Mouse (Mus musculus): ENCODE data around the gene Olfr1394. TPM values are rescaled to one million over a fixed set of nuclear protein-coding genes. Genes with fewer than 3 reads are reported as not detected.
"Not testable (repeated sequence)": the region's sequence is repeated elsewhere in the genome, so short reads cannot be mapped to it uniquely, and the experiment has no call there.

The Olfr1394 gene
- polyA plus RNA-seq, 1 experiment from 2014 or later, result not detected

GRCm38 (mm10) chr11:49194771-49195170, 40.6 kb downstream of the Olfr1394 start:
- WGBS, result 92% methylated on average over 9 of the region's 9 CpGs
- not testable (repeated sequence) for H3K9ac ChIP-seq; H3K36me3 ChIP-seq; H3K4me2 ChIP-seq; H3K9me3 ChIP-seq (replicated peaks); H3K27me3 ChIP-seq; H3K4me3 ChIP-seq (replicated peaks); ATAC-seq (replicated peaks; ENCODE audit: low FRiP score); H3K27ac ChIP-seq; H3K4me1 ChIP-seq

GRCm38 (mm10) chr11:49195819-49196322, 41.7 kb downstream of the Olfr1394 start:
- Histone ChIP-seq H3K4me2 (no peak overlapping the region), H3K4me1 (no peaks in the 10 kb centered on the region), H3K9me3 (replicated peaks) (no peaks in the 10 kb centered on the region), H3K36me3 (no peaks in the 10 kb centered on the region), H3K27ac (0 out of 2 replicates have a peak overlapping the region, but pooled peaks have one; percentile 13), H3K9ac (no peak overlapping the region), H3K27me3 (no peaks in the 10 kb centered on the region), H3K4me3 (replicated peaks) (no peak overlapping the region)
- WGBS, result 72% methylated on average over 7 of the region's 7 CpGs
- no peak for ATAC-seq (replicated peaks; ENCODE audit: low FRiP score)

- Histone ChIP-seq H3K4me3 (replicated peaks) (no peak overlapping the region), H3K27me3 (no peaks in the 10 kb centered on the region), H3K4me1 (peaks cover 16% of the 10 kb centered on the region), H3K4me2 (no peak overlapping the region), H3K9me3 (replicated peaks) (no peaks in the 10 kb centered on the region), H3K9ac (no peak overlapping the region), H3K36me3 (no peaks in the 10 kb centered on the region), H3K27ac (no peak overlapping the region)
- no peak for ATAC-seq (replicated peaks; ENCODE audit: low FRiP score)
Observed at GRCm38 (mm10) chr11:49200666-49201065, 46.5 kb downstream of the Olfr1394 start.

- Histone ChIP-seq H3K9ac (no peak overlapping the region), H3K36me3 (no peaks in the 10 kb centered on the region), H3K4me1 (peaks cover 16% of the 10 kb centered on the region), H3K27ac (no peak overlapping the region), H3K4me2 (no peak overlapping the region), H3K4me3 (replicated peaks) (no peak overlapping the region), H3K27me3 (no peaks in the 10 kb centered on the region), H3K9me3 (replicated peaks) (no peaks in the 10 kb centered on the region)
- no peak for ATAC-seq (replicated peaks; ENCODE audit: low FRiP score)
Observed at GRCm38 (mm10) chr11:49201142-49201541, 47.0 kb downstream of the Olfr1394 start.

GRCm38 (mm10) chr11:49202071-49202470, 47.9 kb downstream of the Olfr1394 start:
- Histone ChIP-seq H3K36me3 (peaks cover 9% of the 10 kb centered on the region), H3K4me3 (replicated peaks) (peak overlapping the region; percentile 88), H3K9me3 (replicated peaks) (no peaks in the 10 kb centered on the region), H3K4me2 (peak overlapping the region; percentile 70), H3K4me1 (peaks cover 16% of the 10 kb centered on the region), H3K9ac (peak overlapping the region; percentile 97), H3K27me3 (no peaks in the 10 kb centered on the region), H3K27ac (peak overlapping the region; percentile 100)
- 53% methylated on average over 2 of the region's 2 CpGs for WGBS
- ATAC-seq (replicated peaks; ENCODE audit: low FRiP score), result no peak; the same call in 1 of the 2 replicates

- H3K36me3 ChIP-seq, result peaks cover 13% of the 10 kb centered on the region
- H3K27me3 ChIP-seq, result no peaks in the 10 kb centered on the region
- 1% methylated on average over 10 of the region's 10 CpGs for WGBS
- ATAC-seq (replicated peaks; ENCODE audit: low FRiP score), result peak; percentile 40
- H3K9me3 ChIP-seq (replicated peaks), result no peaks in the 10 kb centered on the region
- peak overlapping the region; percentile 88 for H3K4me3 ChIP-seq (replicated peaks)
- H3K9ac ChIP-seq, result peak overlapping the region; percentile 97
- peak overlapping the region; percentile 100 for H3K27ac ChIP-seq
- H3K4me2 ChIP-seq, result peak overlapping the region; percentile 70
- H3K4me1 ChIP-seq, result peaks cover 16% of the 10 kb centered on the region
Observed at GRCm38 (mm10) chr11:49202523-49203061, 48.4 kb downstream of the Olfr1394 start.

- Histone ChIP-seq H3K4me3 (replicated peaks) (peak within 1 kb of the TSS; percentile 88), H3K4me1 (peaks cover 16% of the 10 kb centered on the region), H3K27ac (peak within 1 kb of the TSS; percentile 100), H3K9me3 (replicated peaks) (no peaks in the 10 kb centered on the region), H3K9ac (peak within 1 kb of the TSS; percentile 97), H3K27me3 (no peaks in the 10 kb centered on the region), H3K36me3 (peaks cover 16% of the 10 kb centered on the region), H3K4me2 (peak within 1 kb of the TSS; percentile 70)
- WGBS, result under 1% methylated on average over 46 of the region's 47 CpGs
- peak; percentile 92 for ATAC-seq (replicated peaks; ENCODE audit: low FRiP score)
Observed at GRCm38 (mm10) chr11:49203129-49203768, 49.1 kb downstream of the Olfr1394 start, which contains the start of gene Zfp62. Gene Zfp62, plus strand, starts transcription at chr11:49203292.

- Histone ChIP-seq H3K36me3 (peaks cover 16% of the 10 kb centered on the region), H3K4me1 (peaks cover 16% of the 10 kb centered on the region), H3K4me3 (replicated peaks) (peak overlapping the region; percentile 88), H3K9me3 (replicated peaks) (no peaks in the 10 kb centered on the region), H3K27ac (peak overlapping the region; percentile 100), H3K9ac (peak overlapping the region; percentile 97), H3K27me3 (no peaks in the 10 kb centered on the region), H3K4me2 (peak overlapping the region; percentile 70)
- WGBS, result under 1% methylated on average over 24 of the region's 24 CpGs
- peak; percentile 83 for ATAC-seq (replicated peaks; ENCODE audit: low FRiP score)
Observed at GRCm38 (mm10) chr11:49203771-49204497, 49.8 kb downstream of the Olfr1394 start.

GRCm38 (mm10) chr11:49205080-49205590, 51.0 kb downstream of the Olfr1394 start:
- Histone ChIP-seq H3K9me3 (replicated peaks) (no peaks in the 10 kb centered on the region), H3K4me1 (peaks cover 16% of the 10 kb centered on the region), H3K27ac (no peak overlapping the region), H3K4me2 (peak overlapping the region; percentile 70), H3K9ac (no peak overlapping the region), H3K27me3 (no peaks in the 10 kb centered on the region), H3K4me3 (replicated peaks) (0 out of 2 replicates have a peak overlapping the region, but pooled peaks have one; percentile 0), H3K36me3 (peaks cover 16% of the 10 kb centered on the region)
- ATAC-seq (replicated peaks; ENCODE audit: low FRiP score), result no peak
- WGBS, result 79% methylated on average over 6 of the region's 6 CpGs

- Histone ChIP-seq H3K4me3 (replicated peaks) (no peak overlapping the region), H3K27ac (no peak overlapping the region), H3K27me3 (no peaks in the 10 kb centered on the region), H3K9me3 (replicated peaks) (no peaks in the 10 kb centered on the region), H3K9ac (no peak overlapping the region), H3K4me2 (no peak overlapping the region), H3K4me1 (peaks cover 9% of the 10 kb centered on the region), H3K36me3 (peaks cover 16% of the 10 kb centered on the region)
- 96% methylated on average over 1 of the region's 1 CpGs for WGBS
- no peak for ATAC-seq (replicated peaks; ENCODE audit: low FRiP score)
Observed at GRCm38 (mm10) chr11:49207495-49207894, 53.3 kb downstream of the Olfr1394 start.
